Mouse (Mus musculus) hematopoietic stem cell, adult 5-6 weeks (primary cell): ENCODE data around the gene Npm1. TPM values are rescaled to one million over a fixed set of nuclear protein-coding genes. Genes with fewer than 3 reads are reported as not detected.

Experiments used
- ATAC-seq, 2 experiments: fragments of 125-278 bp in 1 of 2; replicated peaks in 1 of 2; 2 replicates each; pipeline ENCODE4 v1.8.0; 2016 to 2017; ENCODE audit warnings: inconsistent platforms in 2 of 2, mild to moderate bottlenecking in 2 of 2, moderate number of reproducible peaks in 2 of 2, low read depth in 1 of 2, moderate TSS enrichment in 1 of 2; ENCODE audit not compliant: low FRiP score in 2 of 2, poor library complexity in 2 of 2, severe bottlenecking in 2 of 2, insufficient read depth in 1 of 2, low TSS enrichment in 1 of 2
- total RNA-seq: library from RNA; stranded (forward); fragments of 172-1452, 232-1000 nt; gene quantifications from 2 replicates; pipeline ENCODE4 v1.2.3, GENCODE M21; 2017

Gene Npm1
- total RNA-seq, 1 experiment from 2014 or later, result 3,030 TPM

GRCm38 (mm10) chr11:33195531-33196446 lies 32.8 kb upstream of the Npm1 start:
- ATAC-seq, result no peak

DNA sequence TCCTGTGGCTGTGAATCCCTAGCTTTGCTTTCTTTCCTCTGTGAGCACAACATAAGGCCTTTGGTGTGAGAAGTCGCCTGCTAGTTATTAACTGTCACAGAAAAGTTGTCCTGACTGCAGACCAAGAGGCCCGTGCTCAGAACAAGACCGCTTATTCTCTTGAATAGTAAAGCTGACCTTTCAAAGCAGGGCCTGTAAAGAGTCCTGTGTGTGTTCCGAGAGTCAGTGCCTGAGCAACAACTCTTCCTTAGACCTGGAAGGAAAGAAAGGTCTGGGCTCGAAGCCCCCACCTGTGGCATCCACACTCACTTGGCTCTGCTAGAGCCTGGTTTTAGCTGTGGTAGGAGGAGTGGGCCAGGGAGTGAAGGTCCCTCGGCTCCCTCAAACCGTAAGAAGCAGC lies 32.1 kb upstream of the Npm1 start:
- ATAC-seq, result no peak

DNA sequence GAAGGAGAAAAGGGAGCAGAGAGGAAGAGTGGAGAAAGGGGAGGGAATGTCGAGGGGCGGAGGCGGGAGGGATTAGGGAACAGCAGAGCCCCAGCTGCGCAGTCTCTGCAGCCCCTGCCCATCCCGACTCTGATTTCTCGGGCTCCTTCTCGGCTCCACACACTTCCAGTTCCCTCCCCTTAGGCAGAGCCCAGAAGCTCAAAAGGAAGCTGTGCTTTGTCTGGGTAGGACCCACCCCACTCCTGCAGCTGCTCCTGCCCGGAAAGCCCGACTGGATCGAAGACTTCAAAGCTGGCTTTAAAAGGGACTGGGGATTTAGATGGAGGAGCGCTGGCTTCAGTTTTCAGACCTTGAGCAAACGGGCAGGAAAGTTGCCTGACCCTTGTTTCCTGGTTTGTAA lies 30.7 kb upstream of the Npm1 start:
- no peak for ATAC-seq

DNA sequence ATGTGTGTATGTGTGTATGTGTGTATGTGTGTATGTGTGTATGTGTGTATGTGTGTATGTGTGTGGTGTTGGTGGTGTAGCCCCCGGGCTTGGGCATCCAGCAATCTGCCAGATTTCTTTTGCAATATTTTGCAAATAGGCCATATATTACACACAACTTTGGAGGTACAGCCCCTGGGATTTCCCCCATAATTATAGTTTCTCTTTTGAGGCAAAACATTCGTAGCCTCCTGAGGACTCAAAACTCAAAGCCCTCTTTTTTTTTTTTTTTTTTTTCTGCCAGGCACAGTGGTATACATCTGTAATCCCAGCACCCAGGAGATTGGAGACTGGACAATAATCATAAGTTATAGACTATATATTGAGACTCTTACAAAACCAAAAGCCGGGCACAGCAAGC lies 18.8 kb upstream of the Npm1 start:
- ATAC-seq, result no peak

DNA sequence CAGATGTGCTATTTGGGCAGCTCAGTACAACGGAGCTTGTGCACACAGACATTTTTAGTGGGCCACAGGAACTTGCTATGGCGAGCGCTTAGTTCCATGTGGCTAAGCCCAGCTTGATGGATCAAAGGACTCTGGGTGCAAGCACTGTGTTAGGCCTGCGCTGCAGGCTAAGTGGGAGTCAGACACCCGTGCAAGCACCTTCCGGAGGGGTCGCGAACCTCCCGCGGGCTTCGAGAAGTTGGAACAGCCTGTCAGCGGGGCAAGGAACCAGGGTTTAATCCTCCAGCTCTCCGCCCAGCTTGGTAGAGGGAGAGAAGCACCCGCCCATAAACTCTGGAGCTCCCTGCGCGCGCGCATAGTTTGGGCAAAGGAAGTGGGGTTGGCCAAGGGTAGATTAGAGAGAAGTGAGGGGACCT lies 17.7 kb upstream of the Npm1 start:
- ATAC-seq, result no peak

- ATAC-seq, result no peak
Measured at GRCm38 (mm10) chr11:33179802-33180201, 16.8 kb upstream of the Npm1 start.

- ATAC-seq, result peak; percentile 90 to 93
Measured at GRCm38 (mm10) chr11:33176525-33177245, 13.7 kb upstream of the Npm1 start.

GRCm38 (mm10) chr11:33175768-33176167 lies 12.8 kb upstream of the Npm1 start:
- ATAC-seq, result no peak

DNA sequence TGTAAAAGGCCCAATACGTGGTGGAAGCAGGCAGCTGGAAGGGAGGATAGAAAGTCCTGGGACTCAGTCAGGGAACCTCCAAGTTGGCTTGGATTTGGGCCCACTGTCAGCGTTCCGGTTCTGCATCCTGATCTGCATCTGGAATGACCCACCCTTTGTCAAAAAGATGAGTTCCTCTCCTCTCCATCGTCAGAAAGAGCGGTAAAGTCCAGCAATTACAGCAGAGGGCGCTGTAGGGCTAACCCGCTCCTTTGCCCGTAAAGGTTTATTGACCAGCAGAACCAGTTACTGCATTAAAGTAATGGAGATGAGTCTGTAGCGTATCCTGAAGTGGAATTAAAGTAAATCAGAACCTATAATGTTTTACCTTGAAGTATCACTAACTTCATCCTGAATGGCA lies 7.5 kb upstream of the Npm1 start:
- ATAC-seq, result peak; percentile 62 to 81; a peak in 2 of 4 replicates

- ATAC-seq, result peak; percentile 60 to 65
Measured at GRCm38 (mm10) chr11:33162211-33162997, 602 bp downstream of the Npm1 start.

DNA sequence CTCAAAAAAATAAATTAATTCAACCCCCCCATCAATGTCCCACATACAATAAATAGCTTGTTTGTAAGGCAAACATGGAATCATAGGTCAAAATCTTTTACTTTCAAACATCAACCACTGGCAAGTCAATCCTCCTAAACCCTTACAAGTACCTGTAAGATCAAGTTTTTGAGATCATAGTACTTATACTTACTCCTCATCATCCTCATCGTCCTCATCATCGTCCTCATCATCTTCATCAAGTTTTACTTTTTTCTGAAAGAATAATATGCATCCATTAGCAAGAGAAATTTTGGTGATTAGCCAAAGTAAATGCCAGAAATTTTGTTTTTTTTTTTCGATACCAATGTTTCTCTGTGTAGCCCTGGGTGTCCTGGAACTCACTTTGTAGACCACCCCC lies 3.3 kb downstream of the Npm1 start:
- no peak for ATAC-seq

- no peak for ATAC-seq
Measured at GRCm38 (mm10) chr11:33157453-33158196, 5.4 kb downstream of the Npm1 start.

GRCm38 (mm10) chr11:33156436-33157015 lies 6.5 kb downstream of the Npm1 start:
- no peak for ATAC-seq

GRCm38 (mm10) chr11:33154459-33154858 lies 8.5 kb downstream of the Npm1 start:
- no peak for ATAC-seq

DNA sequence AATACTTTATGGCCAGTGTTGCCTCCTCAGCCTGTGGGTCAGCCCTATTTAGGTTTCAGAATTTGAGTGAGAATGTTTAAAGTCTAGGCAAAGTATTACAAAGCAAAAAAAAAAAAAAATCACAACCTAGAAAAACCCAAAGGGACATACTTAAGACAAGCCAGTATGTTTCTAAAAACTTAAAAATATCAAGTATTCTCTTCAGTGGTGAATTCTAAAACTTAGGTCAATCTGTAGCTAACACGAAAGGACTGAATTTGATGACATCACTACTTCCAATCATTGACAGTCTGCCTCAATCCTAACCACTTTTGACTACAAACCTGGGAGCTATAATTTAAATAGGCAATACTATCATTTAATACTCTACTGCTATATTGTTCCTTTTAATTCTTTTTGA lies 10.0 kb downstream of the Npm1 start:
- no peak for ATAC-seq

DNA sequence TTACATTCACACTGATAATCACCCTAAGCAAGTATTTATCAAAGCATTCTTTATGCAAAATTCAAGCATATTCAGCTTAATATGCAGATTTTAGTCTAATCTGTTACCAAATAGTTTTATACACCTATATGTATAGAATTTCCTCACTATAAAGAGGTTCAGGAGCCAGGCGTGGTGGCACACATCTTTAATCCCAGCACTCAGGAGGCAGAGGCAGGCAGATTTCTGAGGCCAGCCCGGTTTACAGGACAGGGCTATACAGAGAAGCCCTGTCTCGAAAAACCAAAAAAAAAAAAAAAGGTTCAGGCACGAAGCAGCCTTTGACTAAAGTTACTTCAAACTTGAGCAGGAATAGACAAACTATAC lies 11.2 kb downstream of the Npm1 start:
- ATAC-seq, result no peak
